In the genomic region with DNA sequence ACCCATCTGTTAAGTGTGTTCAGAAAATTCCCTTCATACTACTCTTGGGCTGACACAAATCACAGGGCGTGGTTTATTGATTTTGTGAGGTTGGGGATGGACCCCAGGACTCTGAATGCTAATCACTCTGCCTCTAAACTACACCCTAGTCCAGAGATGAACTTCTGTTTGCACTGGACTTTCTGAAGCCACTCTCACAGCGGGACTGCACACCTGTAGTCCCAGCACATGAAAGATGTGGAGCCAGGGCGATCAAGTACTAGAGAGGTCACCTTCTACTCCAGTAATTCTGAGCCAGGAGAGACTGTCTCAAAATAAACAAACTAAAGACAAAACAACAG, we compare ENCODE assay signal across 9 mouse cellular contexts. TPM values are rescaled to one million over a fixed set of nuclear protein-coding genes. Genes with fewer than 3 reads are reported as not detected.
DNase-seq lines count a peak whose midpoint lies in the region; ATAC-seq lines count a peak whose summit lies in the region.
"Had no signal": no experiment of that assay in that cellular context is flagged by ENCODE, and none has a peak within 500 bp of the region (broad histone marks: within the 10 kb centered on the region; RNA-seq: fewer than 3 reads in every experiment).

No protein-coding gene starts in this region.

- H3K36me3 ChIP-seq in heart, embryonic 14.5 days (ENCODE audit: control insufficient read depth, insufficient read depth, low read length), result peaks cover 59% of the 10 kb centered on the region
- H3K36me3 ChIP-seq in hindbrain, embryonic 14.5 days (replicated peaks; ENCODE audit: control insufficient read depth, insufficient read depth), result no peaks in the 10 kb centered on the region
- H3K36me3 ChIP-seq in midbrain, embryonic 13.5 days, result peaks cover 10% of the 10 kb centered on the region

- no peaks in the 10 kb centered on the region for H3K27me3 ChIP-seq in heart, embryonic 14.5 days (ENCODE audit: control insufficient read depth, insufficient read depth, low read length)
- no peaks in the 10 kb centered on the region for H3K27me3 ChIP-seq in hindbrain, embryonic 14.5 days (ENCODE audit: control insufficient read depth, insufficient read depth, low read length)
- no peaks in the 10 kb centered on the region for H3K27me3 ChIP-seq in midbrain, embryonic 13.5 days

- DNase-seq in heart, adult 11 months, result no peak
- peak; percentile 81 for DNase-seq in R1 (ENCODE audit: low read depth, low spot score)
- no peak for DNase-seq in hindbrain, embryonic 14.5 days (ENCODE audit: low spot score)
- DNase-seq in urinary bladder, adult 2 months (ENCODE audit: low spot score), result no peak

- ATAC-seq in heart, embryonic 14.5 days (ENCODE audit: insufficient number of reproducible peaks, insufficient read depth, low FRiP score, low read depth), result no peak
- ATAC-seq in hindbrain, embryonic 14.5 days (ENCODE audit: low FRiP score), result no peak
- no peak for ATAC-seq in midbrain, embryonic 13.5 days
- ATAC-seq in granulocyte monocyte progenitor cell, adult 5-6 weeks (replicated peaks; ENCODE audit: poor library complexity, severe bottlenecking), result no peak
- ATAC-seq in monocyte, adult 5-6 weeks (replicated peaks; ENCODE audit: insufficient number of reproducible peaks, low FRiP score, low TSS enrichment, poor library complexity, severe bottlenecking), result no peak

- H3K4me1 ChIP-seq in heart, embryonic 14.5 days (ENCODE audit: control insufficient read depth in 2 of 2, insufficient read depth in 2 of 2, low read length in 2 of 2), result peaks cover 16 to 34% of the 10 kb centered on the region in 2 experiments
- H3K4me1 ChIP-seq in hindbrain, embryonic 14.5 days (replicated peaks; ENCODE audit: control insufficient read depth, insufficient read depth, low read length), result 0 out of 2 replicates have a peak, but pooled peaks cover 4% of the 10 kb centered on the region
- H3K4me1 ChIP-seq in midbrain, embryonic 13.5 days (replicated peaks), result peaks cover 19% of the 10 kb centered on the region

- H3K9me3 ChIP-seq in heart, embryonic 14.5 days (ENCODE audit: control insufficient read depth, low read length), result no peaks in the 10 kb centered on the region
- H3K9me3 ChIP-seq in hindbrain, embryonic 14.5 days (ENCODE audit: control insufficient read depth, low read length), result no peaks in the 10 kb centered on the region
- H3K9me3 ChIP-seq in midbrain, embryonic 13.5 days, result no peaks in the 10 kb centered on the region

- peak overlapping the region; percentile 93 to 96 for H3K27ac ChIP-seq in heart, embryonic 14.5 days (replicated peaks in 1 of 2; ENCODE audit: control insufficient read depth in 1 of 2, insufficient read depth in 1 of 2, low read depth in 2 of 2, low read length in 2 of 2)
- no peak overlapping the region for H3K27ac ChIP-seq in hindbrain, embryonic 14.5 days
- H3K27ac ChIP-seq in midbrain, embryonic 13.5 days, result no peak overlapping the region

- H3K4me2 ChIP-seq in heart, embryonic 14.5 days (ENCODE audit: low read length), result peak overlapping the region; percentile 70
- peak overlapping the region; percentile 85 for H3K4me2 ChIP-seq in hindbrain, embryonic 14.5 days (replicated peaks)
- peak overlapping the region; percentile 78 for H3K4me2 ChIP-seq in midbrain, embryonic 13.5 days (replicated peaks)

- 56% methylated on average over 3 of the region's 3 CpGs for WGBS in heart, embryonic 14.5 days
- 45% methylated on average over 3 of the region's 3 CpGs for WGBS in hindbrain, embryonic 14.5 days
- 56% methylated on average over 3 of the region's 3 CpGs for WGBS in midbrain, embryonic 13.5 days

- H3K4me3 ChIP-seq in heart, embryonic 14.5 days (ENCODE audit: control insufficient read depth in 1 of 2, insufficient read depth in 1 of 2, low read depth in 1 of 2, low read length in 2 of 2), result peak overlapping the region; percentile 90 to 93
- peak overlapping the region; percentile 66 for H3K4me3 ChIP-seq in hindbrain, embryonic 14.5 days (replicated peaks; ENCODE audit: low read length)
- peak overlapping the region; percentile 67 for H3K4me3 ChIP-seq in midbrain, embryonic 13.5 days (replicated peaks)

- H3K9ac ChIP-seq in heart, embryonic 14.5 days (ENCODE audit: low read length), result peak overlapping the region; percentile 96
- no peak overlapping the region for H3K9ac ChIP-seq in hindbrain, embryonic 14.5 days
- no peak overlapping the region for H3K9ac ChIP-seq in midbrain, embryonic 13.5 days (replicated peaks)

RNA-seq across cellular contexts. Expression of gene Kank2, which starts 0.4 kb away (rescaled TPM):
- 11.1 and 11.6 TPM in 2 replicates for polyA plus RNA-seq in heart, embryonic 14.5 days (2014; fragmentation: Nextera tagmentation; extraction: Ambion mirVana)
- 3.0 and 3.3 TPM in 2 replicates for polyA plus RNA-seq in hindbrain, embryonic 14.5 days (2014; fragmentation: Nextera tagmentation; extraction: Ambion mirVana)
- polyA plus RNA-seq in midbrain, embryonic 13.5 days (2015; fragmentation: Nextera tagmentation; extraction: Ambion mirVana), result 3.3 and 4.3 TPM in 2 replicates
- total RNA-seq in granulocyte monocyte progenitor cell, adult 5-6 weeks (2014; fragmentation: Nextera tagmentation), result 1.5 and 2.1 TPM in 2 replicates
- total RNA-seq in granulocyte monocyte progenitor cell, adult 5-6 weeks (2017), result 0.78 and 1.6 TPM in 2 replicates
- total RNA-seq in monocyte, adult 5-6 weeks (2017), result 0.39 to 1.1 TPM in 2 of 3 replicates, not detected in the other
- 44.6 and 77.0 TPM in 2 replicates for polyA plus RNA-seq in urinary bladder, adult 2 months (2012; rRNA removed)

RNA-seq across cellular contexts. Expression of gene Angptl8, which starts 36.3 kb away (rescaled TPM):
- polyA plus RNA-seq in heart, embryonic 14.5 days (2014; fragmentation: Nextera tagmentation; extraction: Ambion mirVana), result 1.4 and 1.6 TPM in 2 replicates
- 0.33 and 0.62 TPM in 2 replicates for polyA plus RNA-seq in hindbrain, embryonic 14.5 days (2014; fragmentation: Nextera tagmentation; extraction: Ambion mirVana)
- polyA plus RNA-seq in midbrain, embryonic 13.5 days (2015; fragmentation: Nextera tagmentation; extraction: Ambion mirVana), result 0.24 and 0.43 TPM in 2 replicates
- 1.5 and 3.0 TPM in 2 replicates for total RNA-seq in granulocyte monocyte progenitor cell, adult 5-6 weeks (2014; fragmentation: Nextera tagmentation)
- 1.4 TPM in 1 of 2 replicates, not detected in the other for total RNA-seq in granulocyte monocyte progenitor cell, adult 5-6 weeks (2017)
- not detected in 3 replicates for total RNA-seq in monocyte, adult 5-6 weeks (2017)
- polyA plus RNA-seq in urinary bladder, adult 2 months (2012; rRNA removed), result 1.2 and 2.0 TPM in 2 replicates
- total RNA-seq: left cerebral cortex, postnatal 14 days had no signal

RNA-seq across cellular contexts. Expression of gene Spc24, which starts 38.9 kb away (rescaled TPM):
- 82.9 and 97.9 TPM in 2 replicates for polyA plus RNA-seq in heart, embryonic 14.5 days (2014; fragmentation: Nextera tagmentation; extraction: Ambion mirVana)
- polyA plus RNA-seq in hindbrain, embryonic 14.5 days (2014; fragmentation: Nextera tagmentation; extraction: Ambion mirVana), result 17.7 and 18.7 TPM in 2 replicates
- polyA plus RNA-seq in midbrain, embryonic 13.5 days (2015; fragmentation: Nextera tagmentation; extraction: Ambion mirVana), result 36.2 and 44.6 TPM in 2 replicates
- 31.4 and 46.5 TPM in 2 replicates for total RNA-seq in granulocyte monocyte progenitor cell, adult 5-6 weeks (2014; fragmentation: Nextera tagmentation)
- 117 and 138 TPM in 2 replicates for total RNA-seq in granulocyte monocyte progenitor cell, adult 5-6 weeks (2017)
- total RNA-seq in monocyte, adult 5-6 weeks (2017), result 4.1 to 8.0 TPM (median 6.2 TPM) in 3 replicates
- 2.4 and 3.0 TPM in 2 replicates for polyA plus RNA-seq in urinary bladder, adult 2 months (2012; rRNA removed)

RNA-seq across cellular contexts. Expression of gene Dock6, which starts 53.5 kb away (rescaled TPM):
- 42.4 and 44.5 TPM in 2 replicates for polyA plus RNA-seq in heart, embryonic 14.5 days (2014; fragmentation: Nextera tagmentation; extraction: Ambion mirVana)
- 16.3 and 18.0 TPM in 2 replicates for polyA plus RNA-seq in hindbrain, embryonic 14.5 days (2014; fragmentation: Nextera tagmentation; extraction: Ambion mirVana)
- 14.2 and 17.0 TPM in 2 replicates for polyA plus RNA-seq in midbrain, embryonic 13.5 days (2015; fragmentation: Nextera tagmentation; extraction: Ambion mirVana)
- total RNA-seq in granulocyte monocyte progenitor cell, adult 5-6 weeks (2014; fragmentation: Nextera tagmentation), result 4.2 TPM in 2 replicates
- 0.52 and 5.6 TPM in 2 replicates for total RNA-seq in granulocyte monocyte progenitor cell, adult 5-6 weeks (2017)
- 0.32 to 15.0 TPM (median 6.1 TPM) in 3 replicates for total RNA-seq in monocyte, adult 5-6 weeks (2017)
- 89.2 and 102 TPM in 2 replicates for polyA plus RNA-seq in urinary bladder, adult 2 months (2012; rRNA removed)

Comparison
In these comparisons a context has a peak if more than half of its experiments do, and no peak if none do; other contexts are left out.
1. H3K27ac ChIP-seq: peak in heart, embryonic 14.5 days (2 of 2); none in hindbrain, embryonic 14.5 days (single experiment) and midbrain, embryonic 13.5 days (single experiment).
2. Peak in every context shown above with its lines, with median percentiles within 50 percentile points of each other: H3K4me2 ChIP-seq and H3K4me3 ChIP-seq.